25 mouse cellular contexts compared by ENCODE assay signal in the genomic region with DNA sequence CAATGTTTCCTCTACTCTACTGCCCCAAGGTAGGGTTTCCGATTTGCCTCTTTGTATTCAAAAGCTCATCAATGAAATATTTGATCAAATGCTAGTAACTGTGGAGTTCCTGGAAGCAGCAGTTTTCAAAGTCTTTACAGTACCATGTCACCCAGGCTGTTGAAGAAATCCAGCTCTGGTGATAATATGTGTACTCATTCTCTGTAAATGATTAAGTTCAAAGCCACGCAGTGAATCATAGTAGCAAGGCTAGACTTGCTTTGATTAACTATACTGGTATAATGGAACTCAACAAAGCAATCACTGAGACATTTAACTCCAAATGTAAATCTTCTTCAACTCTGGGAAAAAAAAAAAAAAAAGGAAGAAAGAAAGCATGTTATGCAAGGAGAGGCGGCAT.
"Had no signal": no experiment of that assay in that cellular context is flagged by ENCODE, and none has a peak within 500 bp of the region (broad histone marks: within the 10 kb centered on the region; RNA-seq: fewer than 3 reads in every experiment).

No protein-coding gene starts in this region.

- H3K36me3 ChIP-seq: heart, embryonic 10.5 days; heart, embryonic 12.5 days; hindbrain, embryonic 10.5 days; hindbrain, embryonic 12.5 days; limb, embryonic 10.5 days; limb, embryonic 12.5 days; liver, embryonic 13.5 days had no signal

- DNase-seq: gastrocnemius, adult 2 months; gastrocnemius, postnatal 10 days; gastrocnemius, postnatal 25 days; heart, adult 18-20 months; heart, postnatal 10 days; heart, postnatal 4 days; kidney, adult 18-20 months; kidney, adult 8-10 months; kidney, postnatal 10 days; kidney, postnatal 25 days; kidney, postnatal 4 days; liver; liver, embryonic 13.5 days had no signal

- H3K4me1 ChIP-seq: heart, embryonic 10.5 days; heart, embryonic 12.5 days; hindbrain, embryonic 10.5 days; hindbrain, embryonic 12.5 days; limb, embryonic 12.5 days; liver, embryonic 13.5 days had no signal

- H3K9me3 ChIP-seq: heart, embryonic 10.5 days; hindbrain, embryonic 12.5 days; limb, embryonic 10.5 days; limb, embryonic 12.5 days; liver, embryonic 13.5 days had no signal

- H3K9ac ChIP-seq: heart, embryonic 12.5 days; hindbrain, embryonic 12.5 days; hindbrain, embryonic 14.5 days; limb, embryonic 12.5 days; liver, embryonic 13.5 days had no signal

- H3K4me3 ChIP-seq: gastrocnemius, adult 2 months; heart, embryonic 10.5 days; heart, embryonic 12.5 days; hindbrain, embryonic 10.5 days; hindbrain, embryonic 12.5 days; layer of hippocampus, adult 2 months; left cerebral cortex, adult 2 months; limb, embryonic 10.5 days; limb, embryonic 12.5 days; liver, embryonic 13.5 days had no signal

- H3K27me3 ChIP-seq: heart, embryonic 12.5 days; hindbrain, embryonic 12.5 days; limb, embryonic 12.5 days; liver, embryonic 13.5 days had no signal

- H3K4me2 ChIP-seq: heart, embryonic 12.5 days; hindbrain, embryonic 12.5 days; hindbrain, embryonic 14.5 days; limb, embryonic 12.5 days; liver, embryonic 11.5 days; liver, embryonic 13.5 days had no signal

- H3K27ac ChIP-seq: gastrocnemius, adult 2 months; heart, embryonic 10.5 days; hindbrain, embryonic 10.5 days; hindbrain, embryonic 12.5 days; hindbrain, embryonic 14.5 days; layer of hippocampus, adult 2 months; left cerebral cortex, adult 2 months; limb, embryonic 10.5 days; limb, embryonic 12.5 days; liver, embryonic 13.5 days had no signal

- ATAC-seq: hindbrain, embryonic 16.5 days; inflammation-experienced regulatory T-cells, adult 6 months had no signal
